Mouse (Mus musculus) spleen, adult 2 months (tissue): ENCODE results near the gene Rsrc1.

Experiments
- CTCF ChIP-seq: fragments of 200-500 bp; IDR thresholded peaks from 2 replicates; pipeline ENCODE4 v1.5.1; 2011; ENCODE audit warnings: mild to moderate bottlenecking, inconsistent platforms; ENCODE audit not compliant: insufficient read depth, insufficient read length, insufficient replicate concordance; ENCODE audit errors: extremely low read depth
- POLR2A ChIP-seq: fragments of 200-500 bp; IDR thresholded peaks from 2 replicates; pipeline ENCODE4 v1.6.1; 2011; ENCODE audit warnings: low read depth, low read length, inconsistent platforms

DNA sequence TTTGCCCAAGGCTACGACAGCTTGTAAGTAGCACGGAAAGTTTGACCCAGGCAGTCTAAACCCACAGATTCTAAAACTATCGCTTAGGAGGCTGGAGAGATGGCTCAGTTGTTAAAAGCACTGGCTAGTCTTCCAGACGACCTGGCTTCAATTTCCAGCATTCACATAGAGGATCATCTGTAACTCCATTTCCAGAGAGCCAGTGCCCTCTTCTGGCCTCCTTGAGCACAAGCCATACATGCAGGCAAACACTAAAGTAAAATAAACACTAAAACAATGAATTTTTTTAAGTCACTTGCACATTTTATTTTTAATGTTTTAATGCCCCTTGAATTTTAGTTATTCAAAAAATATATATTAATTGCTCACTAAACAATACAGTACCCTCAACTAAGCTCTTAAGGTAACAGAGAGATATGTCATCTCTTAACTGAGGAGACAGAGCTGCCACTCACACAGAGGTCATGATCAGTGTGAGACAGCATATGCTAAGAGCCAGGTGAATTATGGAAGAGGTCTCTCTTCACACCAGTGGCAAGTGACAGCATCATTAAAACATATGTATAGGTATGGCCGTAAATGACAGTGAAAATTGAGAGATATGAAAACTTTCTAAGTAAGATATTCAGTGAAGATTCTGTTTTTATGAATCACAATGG, 361.9 kb downstream of the Rsrc1 start:
- TF ChIP-seq POLR2A: no peak
- TF ChIP-seq CTCF: no peak
